Mouse (Mus musculus) lung, adult 2 months (tissue): ENCODE data around the gene Camk1d.

Experiments used
- CTCF ChIP-seq: fragments of 200-500 bp; IDR thresholded peaks from 2 replicates; pipeline ENCODE4 v1.5.1; 2011; ENCODE audit warnings: mild to moderate bottlenecking, low read length, control low read depth; ENCODE audit not compliant: insufficient read depth
- POLR2A ChIP-seq: fragments of 200-500 bp; IDR thresholded peaks from 2 replicates; pipeline ENCODE4 v1.6.1; 2011; ENCODE audit warnings: low read depth, mild to moderate bottlenecking, control low read depth, low read length, borderline replicate concordance; ENCODE audit errors: extremely low read depth

DNA sequence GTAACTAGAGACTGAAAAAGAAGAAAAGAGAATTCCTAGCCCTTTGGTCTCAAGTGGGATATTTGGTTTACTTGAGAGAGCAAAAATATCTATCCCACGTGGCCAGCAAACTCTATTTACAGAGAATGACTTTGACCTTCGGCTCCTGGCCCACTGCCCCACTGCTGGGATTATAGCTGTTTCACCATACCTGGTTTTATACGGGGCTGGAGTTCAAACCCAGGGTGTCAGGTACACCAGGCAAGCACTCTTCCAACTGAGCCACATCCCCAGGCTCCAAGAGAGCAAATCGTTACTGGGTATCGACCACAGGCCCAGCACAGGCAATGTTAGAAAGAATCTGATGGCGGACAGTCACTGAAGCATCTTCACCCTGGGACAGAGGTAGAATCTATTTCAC, 34.9 kb upstream of the Camk1d start:
- TF ChIP-seq CTCF (no peak), POLR2A (no peak)
